Mouse (Mus musculus) stomach, embryonic 15.5 days (tissue): ENCODE measurements at regions not wholly inside any gene's neighbourhood (a gene's known extent, or its start where the extent isn't known, plus 50 kb on each side); places are given as distances from the start of the nearest gene placed in this dataset.

Source experiments
- ATAC-seq: fragments of 200-750 bp; cut with Nextera tagmentation; 2 replicates; pipeline ENCODE4 v1.8.0; 2017; ENCODE audit warnings: low read depth, moderate number of reproducible peaks, moderate TSS enrichment; ENCODE audit not compliant: insufficient read depth, low FRiP score
- H3K27ac ChIP-seq: fragments of 300-500 bp; sonication (generic); 2 replicates; pipeline ENCODE4 v1.5.1; 2015; ENCODE audit warnings: mild to moderate bottlenecking, inconsistent platforms
- H3K27me3 ChIP-seq: fragments of 300-500 bp; sonication (generic); replicated peaks from 2 replicates; pipeline ENCODE4 v1.6.1; 2015; ENCODE audit warnings: inconsistent platforms
- H3K36me3 ChIP-seq: fragments of 300-500 bp; sonication (generic); 2 replicates; pipeline ENCODE4 v1.6.1; 2015; ENCODE audit warnings: inconsistent platforms
- H3K4me1 ChIP-seq: fragments of 300-500 bp; sonication (generic); 2 replicates; pipeline ENCODE4 v1.6.1; 2015; ENCODE audit warnings: inconsistent platforms
- H3K4me2 ChIP-seq: fragments of 300-500 bp; sonication (generic); 2 replicates; pipeline ENCODE4 v1.6.1; 2015; ENCODE audit warnings: mild to moderate bottlenecking, inconsistent platforms
- H3K4me3 ChIP-seq: fragments of 300-500 bp; sonication (generic); replicated peaks from 2 replicates; pipeline ENCODE4 v1.5.1; 2015; ENCODE audit warnings: inconsistent platforms
- H3K9ac ChIP-seq: fragments of 300-500 bp; sonication (generic); 2 replicates; pipeline ENCODE4 v1.6.1; 2015; ENCODE audit warnings: inconsistent platforms
- H3K9me3 ChIP-seq: fragments of 300-500 bp; sonication (generic); 2 replicates; pipeline ENCODE4 v1.6.1; 2016; ENCODE audit warnings: inconsistent platforms
- WGBS: fragments of 180-500 bp; shearing (Covaris S2); methylation state at CpG from one replicate; pipeline ENCODE4 v1.1.7; 2015; 5-methylcytosine and 5-hydroxymethylcytosine counted together

GRCm38 (mm10) chr7:39675124-39675846, 157.7 kb downstream of the Zfp619 start:
- Histone ChIP-seq H3K27ac (no peak overlapping the region), H3K36me3 (no peaks in the 10 kb centered on the region), H3K9ac (no peak overlapping the region), H3K9me3 (no peaks in the 10 kb centered on the region), H3K27me3 (no peaks in the 10 kb centered on the region), H3K4me2 (no peak overlapping the region), H3K4me1 (no peaks in the 10 kb centered on the region), H3K4me3 (no peak overlapping the region)
- no peak for ATAC-seq
- 73% methylated on average over 8 of the region's 8 CpGs for WGBS

- no peaks in the 10 kb centered on the region for H3K36me3 ChIP-seq
- H3K27me3 ChIP-seq, result no peaks in the 10 kb centered on the region
- H3K27ac ChIP-seq, result no peak overlapping the region
- 75% methylated on average over 1 of the region's 1 CpGs for WGBS
- no peaks in the 10 kb centered on the region for H3K4me1 ChIP-seq
- no peaks in the 10 kb centered on the region for H3K9me3 ChIP-seq
- no peak overlapping the region for H3K9ac ChIP-seq
- no peak for ATAC-seq
- no peak overlapping the region for H3K4me2 ChIP-seq
- H3K4me3 ChIP-seq, result no peak overlapping the region
These were observed 158.3 kb downstream of the Zfp619 start for GRCm38 (mm10) chr7:39675847-39676238.

- H3K27me3 ChIP-seq, result no peaks in the 10 kb centered on the region
- H3K9me3 ChIP-seq, result no peaks in the 10 kb centered on the region
- no peak for ATAC-seq
- no peaks in the 10 kb centered on the region for H3K4me1 ChIP-seq
- H3K36me3 ChIP-seq, result no peaks in the 10 kb centered on the region
- no peak overlapping the region for H3K27ac ChIP-seq
- no peak overlapping the region for H3K4me2 ChIP-seq
- 45% methylated on average over 2 of the region's 2 CpGs for WGBS
- no peak overlapping the region for H3K4me3 ChIP-seq
- no peak overlapping the region for H3K9ac ChIP-seq
These were observed 162.8 kb downstream of the Zfp619 start for GRCm38 (mm10) chr7:39680411-39680810.

- no peak overlapping the region for H3K4me2 ChIP-seq
- no peaks in the 10 kb centered on the region for H3K36me3 ChIP-seq
- no peak overlapping the region for H3K4me3 ChIP-seq
- ATAC-seq, result no peak
- H3K9ac ChIP-seq, result no peak overlapping the region
- no peaks in the 10 kb centered on the region for H3K4me1 ChIP-seq
- no peaks in the 10 kb centered on the region for H3K9me3 ChIP-seq
- WGBS, result 57% methylated on average over 2 of the region's 2 CpGs
- H3K27ac ChIP-seq, result no peak overlapping the region
- H3K27me3 ChIP-seq, result no peaks in the 10 kb centered on the region
These were observed 179.0 kb downstream of the Zfp619 start for GRCm38 (mm10) chr7:39696589-39696988.

GRCm38 (mm10) chr7:39701506-39701905, 183.9 kb downstream of the Zfp619 start:
- WGBS, result 58% methylated on average over 2 of the region's 2 CpGs
- Histone ChIP-seq H3K4me1 (no peaks in the 10 kb centered on the region), H3K4me2 (no peak overlapping the region), H3K9me3 (no peaks in the 10 kb centered on the region), H3K4me3 (no peak overlapping the region), H3K9ac (no peak overlapping the region), H3K36me3 (no peaks in the 10 kb centered on the region), H3K27ac (no peak overlapping the region), H3K27me3 (no peaks in the 10 kb centered on the region)
- no peak for ATAC-seq

- Histone ChIP-seq H3K4me1 (no peaks in the 10 kb centered on the region), H3K27me3 (no peaks in the 10 kb centered on the region), H3K4me3 (no peak overlapping the region), H3K4me2 (no peak overlapping the region), H3K9ac (no peak overlapping the region), H3K36me3 (no peaks in the 10 kb centered on the region), H3K27ac (no peak overlapping the region), H3K9me3 (no peaks in the 10 kb centered on the region)
- 42% methylated on average over 5 of the region's 5 CpGs for WGBS
- ATAC-seq, result no peak
These were observed 187.8 kb downstream of the Zfp619 start for GRCm38 (mm10) chr7:39705118-39706095.

GRCm38 (mm10) chr7:39706606-39707005, 189.0 kb downstream of the Zfp619 start:
- Histone ChIP-seq H3K27me3 (no peaks in the 10 kb centered on the region), H3K9ac (no peak overlapping the region), H3K9me3 (no peaks in the 10 kb centered on the region), H3K36me3 (no peaks in the 10 kb centered on the region), H3K4me3 (no peak overlapping the region), H3K4me2 (no peak overlapping the region), H3K4me1 (no peaks in the 10 kb centered on the region), H3K27ac (no peak overlapping the region)
- 51% methylated on average over 2 of the region's 2 CpGs for WGBS
- no peak for ATAC-seq

GRCm38 (mm10) chr7:39716340-39717150, 199.0 kb downstream of the Zfp619 start:
- no peaks in the 10 kb centered on the region for H3K36me3 ChIP-seq
- no peak overlapping the region for H3K27ac ChIP-seq
- H3K27me3 ChIP-seq, result no peaks in the 10 kb centered on the region
- WGBS, result 21% methylated on average over 11 of the region's 11 CpGs
- H3K9me3 ChIP-seq, result no peaks in the 10 kb centered on the region
- no peak overlapping the region for H3K4me3 ChIP-seq
- H3K4me2 ChIP-seq, result no peak overlapping the region
- no peaks in the 10 kb centered on the region for H3K4me1 ChIP-seq
- ATAC-seq, result no peak
- no peak overlapping the region for H3K9ac ChIP-seq

GRCm38 (mm10) chr7:39727935-39728557, 210.5 kb downstream of the Zfp619 start:
- Histone ChIP-seq H3K27me3 (no peaks in the 10 kb centered on the region), H3K4me2 (no peak overlapping the region), H3K36me3 (no peaks in the 10 kb centered on the region), H3K9me3 (no peaks in the 10 kb centered on the region), H3K4me3 (no peak overlapping the region), H3K4me1 (no peaks in the 10 kb centered on the region), H3K9ac (no peak overlapping the region), H3K27ac (no peak overlapping the region)
- 56% methylated on average over 12 of the region's 12 CpGs for WGBS
- ATAC-seq, result no peak

GRCm38 (mm10) chr7:39728930-39729329, 211.4 kb downstream of the Zfp619 start:
- ATAC-seq, result no peak
- Histone ChIP-seq H3K4me3 (no peak overlapping the region), H3K4me1 (no peaks in the 10 kb centered on the region), H3K36me3 (no peaks in the 10 kb centered on the region), H3K27me3 (no peaks in the 10 kb centered on the region), H3K9me3 (no peaks in the 10 kb centered on the region), H3K4me2 (no peak overlapping the region), H3K27ac (no peak overlapping the region), H3K9ac (no peak overlapping the region)
- 59% methylated on average over 7 of the region's 7 CpGs for WGBS

GRCm38 (mm10) chr7:39729723-39730122, 212.2 kb downstream of the Zfp619 start:
- H3K4me2 ChIP-seq, result no peak overlapping the region
- H3K27me3 ChIP-seq, result no peaks in the 10 kb centered on the region
- H3K4me3 ChIP-seq, result no peak overlapping the region
- H3K27ac ChIP-seq, result no peak overlapping the region
- no peak overlapping the region for H3K9ac ChIP-seq
- H3K4me1 ChIP-seq, result no peaks in the 10 kb centered on the region
- no peak for ATAC-seq
- no peaks in the 10 kb centered on the region for H3K36me3 ChIP-seq
- H3K9me3 ChIP-seq, result no peaks in the 10 kb centered on the region
- WGBS, result 51% methylated on average over 3 of the region's 3 CpGs
